Mouse (Mus musculus) heart, postnatal 36 days (tissue): Measurements from ENCODE around the gene Lpin1. TPM values are rescaled to one million over a fixed set of nuclear protein-coding genes. Genes with fewer than 3 reads are reported as not detected.

Experiments used
- total RNA-seq, 2 experiments: library from RNA; stranded (reverse); gene quantifications; 2 replicates each; pipeline ENCODE4 v1.2.3; 2021

Lpin1 gene
- total RNA-seq, 2 experiments from 2014 or later: 106 to 172 TPM

Other genes starting within 250 kb of the Lpin1 start
- gene Ntsr2, start 42.4 kb upstream of the Lpin1 start, total RNA-seq: 1 to 10 TPM; 8.6 to 9.6 TPM
- under 1 TPM; 0.33 TPM for gene Greb1, start 189.9 kb upstream of the Lpin1 start, total RNA-seq
- gene E2f6, start 200.0 kb upstream of the Lpin1 start, total RNA-seq: 10 to 100 TPM; 72.1 to 74.7 TPM